In genomic region chr10:93609236-93609635, GRCm38 (mm10) we compare ENCODE assay signal across 16 mouse cellular contexts.
"Had no signal": no experiment of that assay in that cellular context is flagged by ENCODE, and none has a peak within 500 bp of the region (broad histone marks: within the 10 kb centered on the region; RNA-seq: fewer than 3 reads in every experiment).

No protein-coding gene starts in this region.

- H3K4me3 ChIP-seq: layer of hippocampus, adult 2 months; limb, embryonic 10.5 days; limb, embryonic 13.5 days; liver, embryonic 12.5 days; liver, embryonic 15.5 days; midbrain, embryonic 13.5 days; stomach, embryonic 15.5 days had no signal

- H3K4me2 ChIP-seq: limb, embryonic 13.5 days; liver, embryonic 12.5 days; liver, embryonic 15.5 days; midbrain, embryonic 13.5 days; stomach, embryonic 15.5 days had no signal

- H3K36me3 ChIP-seq: limb, embryonic 10.5 days; limb, embryonic 13.5 days; liver, embryonic 12.5 days; liver, embryonic 15.5 days; midbrain, embryonic 13.5 days; stomach, embryonic 15.5 days had no signal

- DNase-seq: kidney, postnatal 25 days; layer of hippocampus, adult 9-11 months; liver; lung, adult 18-20 months; lung, postnatal 14 days; right cerebral cortex, postnatal 4 days; thymus, postnatal 25 days had no signal

- H3K27ac ChIP-seq: kidney, postnatal 0 days; layer of hippocampus, adult 2 months; limb, embryonic 10.5 days; limb, embryonic 13.5 days; liver, embryonic 12.5 days; liver, embryonic 15.5 days; macrophage; midbrain, embryonic 13.5 days; stomach, embryonic 15.5 days had no signal

- H3K27me3 ChIP-seq: liver, embryonic 12.5 days; liver, embryonic 15.5 days; midbrain, embryonic 13.5 days; stomach, embryonic 15.5 days had no signal

- ATAC-seq: liver, embryonic 12.5 days; midbrain, embryonic 13.5 days had no signal

- H3K4me1 ChIP-seq: limb, embryonic 10.5 days; limb, embryonic 13.5 days; midbrain, embryonic 13.5 days; stomach, embryonic 15.5 days had no signal

- H3K9me3 ChIP-seq: limb, embryonic 10.5 days; limb, embryonic 13.5 days; liver, embryonic 15.5 days; midbrain, embryonic 13.5 days; stomach, embryonic 15.5 days had no signal

- H3K9ac ChIP-seq: limb, embryonic 13.5 days; liver, embryonic 12.5 days; liver, embryonic 15.5 days; midbrain, embryonic 13.5 days; stomach, embryonic 15.5 days had no signal
